Comparison of ENCODE assay signal across 13 mouse cellular contexts in the genomic region with DNA sequence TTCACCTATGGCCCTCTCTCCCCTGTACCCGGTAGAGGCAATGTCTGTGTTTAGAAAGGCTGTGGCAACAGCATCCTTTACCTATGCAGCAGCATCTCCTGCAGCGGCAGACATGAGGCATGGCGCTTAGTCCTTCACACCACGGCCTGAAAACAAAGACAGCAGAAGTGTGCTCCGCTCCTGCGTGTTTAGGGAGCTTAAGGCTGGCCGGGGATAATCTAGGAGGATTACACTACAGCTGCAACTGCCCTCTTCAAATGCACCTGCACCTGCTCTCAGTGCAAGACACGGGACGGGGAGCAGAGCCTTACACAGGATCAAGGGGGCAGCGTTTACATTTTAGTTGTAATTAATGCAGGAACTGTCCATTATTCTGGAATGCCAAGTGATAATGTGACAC.
"Had no signal": no experiment of that assay in that cellular context is flagged by ENCODE, and none has a peak within 500 bp of the region (broad histone marks: within the 10 kb centered on the region; RNA-seq: fewer than 3 reads in every experiment).

No protein-coding gene starts in this region.

- DNase-seq: kidney, adult 11 months; kidney, adult 9 months; kidney, postnatal 36 days; left cerebral cortex, postnatal 4 days; lung, adult 18-20 months; lung, postnatal 4 days; thymus, adult 18-20 months; thymus, postnatal 14 days had no signal

- H3K27ac ChIP-seq: kidney, postnatal 0 days; limb, embryonic 13.5 days; liver, embryonic 14.5 days; neural tube, embryonic 15.5 days had no signal

- H3K36me3 ChIP-seq: limb, embryonic 13.5 days; neural tube, embryonic 15.5 days had no signal

- H3K27me3 ChIP-seq: neural tube, embryonic 15.5 days had no signal

- H3K9me3 ChIP-seq: limb, embryonic 13.5 days; neural tube, embryonic 15.5 days had no signal

- H3K4me3 ChIP-seq: limb, embryonic 13.5 days; myocyte; neural tube, embryonic 15.5 days had no signal

- H3K9ac ChIP-seq: limb, embryonic 13.5 days; liver, embryonic 14.5 days; neural tube, embryonic 15.5 days had no signal

- H3K4me2 ChIP-seq: limb, embryonic 13.5 days; neural tube, embryonic 15.5 days had no signal

- H3K4me1 ChIP-seq: limb, embryonic 13.5 days had no signal
